Comparison of ENCODE assay signal across 7 mouse cellular contexts in genomic region chr6:55037799-55038670, GRCm38 (mm10). TPM values are rescaled to one million over a fixed set of nuclear protein-coding genes. Genes with fewer than 3 reads are reported as not detected.
DNase-seq lines count a peak whose midpoint lies in the region; ATAC-seq lines count a peak whose summit lies in the region.

Gars (plus strand) TSS chr6:55038007.

- DNase-seq in adrenal gland, adult 18-20 months (ENCODE audit: low spot score in 2 of 2) = peak; percentile 81 to 86
- peak; percentile 95 for DNase-seq in embryo, embryonic 11 days
- DNase-seq in gastrocnemius, postnatal 36 days = peak; percentile 78 to 80
- DNase-seq in left cerebral cortex, postnatal 25 days (ENCODE audit: low spot score in 2 of 2) = peak; percentile 89 to 90
- DNase-seq in midbrain, embryonic 10.5 days (ENCODE audit: low spot score) = peak; percentile 87
- DNase-seq in right cerebral cortex, postnatal 4 days = peak; percentile 83

- no peaks in the 10 kb centered on the region for H3K9me3 ChIP-seq in intestine, embryonic 15.5 days
- no peaks in the 10 kb centered on the region for H3K9me3 ChIP-seq in midbrain, embryonic 10.5 days (replicated peaks)

- ATAC-seq in intestine, embryonic 15.5 days = peak; percentile 98

- WGBS in intestine, embryonic 15.5 days = under 1% methylated on average over 79 of the region's 87 CpGs
- WGBS in midbrain, embryonic 10.5 days = under 1% methylated on average over 87 of the region's 87 CpGs

- intact Hi-C loops in gastrocnemius, postnatal 36 days (cut with DNase I) = no loop called here
- intact Hi-C loops in left cerebral cortex, postnatal 25 days (cut with DNase I) = no loop called here

- no peaks in the 10 kb centered on the region for H3K36me3 ChIP-seq in intestine, embryonic 15.5 days
- H3K36me3 ChIP-seq in midbrain, embryonic 10.5 days = no peaks in the 10 kb centered on the region

- H3K4me1 ChIP-seq in intestine, embryonic 15.5 days (replicated peaks) = 0 out of 2 replicates have a peak, but pooled peaks cover 7% of the 10 kb centered on the region
- H3K4me1 ChIP-seq in midbrain, embryonic 10.5 days = peaks cover 25% of the 10 kb centered on the region

- H3K4me3 ChIP-seq in intestine, embryonic 15.5 days (replicated peaks) = peak within 1 kb of the TSS; percentile 96
- H3K4me3 ChIP-seq in midbrain, embryonic 10.5 days = peak within 1 kb of the TSS; percentile 97

- peak within 1 kb of the TSS; percentile 73 for H3K4me2 ChIP-seq in intestine, embryonic 15.5 days (replicated peaks)

- H3K9ac ChIP-seq in intestine, embryonic 15.5 days = peak within 1 kb of the TSS; percentile 95

- no peaks in the 10 kb centered on the region for H3K27me3 ChIP-seq in intestine, embryonic 15.5 days (replicated peaks)
- H3K27me3 ChIP-seq in midbrain, embryonic 10.5 days (ENCODE audit: low read depth, poor library complexity, severe bottlenecking) = no peaks in the 10 kb centered on the region

- H3K27ac ChIP-seq in intestine, embryonic 15.5 days = peak within 1 kb of the TSS; percentile 95
- H3K27ac ChIP-seq in midbrain, embryonic 10.5 days (replicated peaks) = peak within 1 kb of the TSS; percentile 97

RNA-seq across cellular contexts. Expression of gene Gars, which starts in this region (rescaled TPM):
- total RNA-seq in adrenal gland, adult 18-20 months (2021) = 10 to 100 TPM; 72.0 to 86.6 TPM
- 10 to 100 TPM; 51.5 to 54.6 TPM for total RNA-seq in gastrocnemius, postnatal 36 days (2021)
- 170 and 172 TPM in 2 replicates for polyA plus RNA-seq in intestine, embryonic 15.5 days (2015; fragmentation: Nextera tagmentation; extraction: Ambion mirVana)
- 100 to 1,000 TPM; 140 to 143 TPM for total RNA-seq in left cerebral cortex, postnatal 25 days (2021)
- 228 and 233 TPM in 2 replicates for polyA plus RNA-seq in midbrain, embryonic 10.5 days (2016; fragmentation: Nextera tagmentation; extraction: Ambion mirVana)

Comparison
In these comparisons a context has a peak if more than half of its experiments do, and no peak if none do; other contexts are left out.
1. Peak in every context shown above with its lines: DNase-seq, ATAC-seq, H3K4me3 ChIP-seq and H3K27ac ChIP-seq.